Mouse (Mus musculus) c-Kit-positive CD71-positive TER-119-positive erythroid progenitor cells, embryonic 14.5 days (primary cell): Measurements from ENCODE around the gene Slc25a42.
"Not testable (repeated sequence)": the region's sequence is repeated elsewhere in the genome, so short reads cannot be mapped to it uniquely, and the experiment has no call there.

ENCODE experiments used
- DNase-seq: peaks from one replicate; pipeline ENCODE4 v3.0.0-alpha.2; 2013; ENCODE audit warnings: low spot score

Gene Slc25a42

DNA sequence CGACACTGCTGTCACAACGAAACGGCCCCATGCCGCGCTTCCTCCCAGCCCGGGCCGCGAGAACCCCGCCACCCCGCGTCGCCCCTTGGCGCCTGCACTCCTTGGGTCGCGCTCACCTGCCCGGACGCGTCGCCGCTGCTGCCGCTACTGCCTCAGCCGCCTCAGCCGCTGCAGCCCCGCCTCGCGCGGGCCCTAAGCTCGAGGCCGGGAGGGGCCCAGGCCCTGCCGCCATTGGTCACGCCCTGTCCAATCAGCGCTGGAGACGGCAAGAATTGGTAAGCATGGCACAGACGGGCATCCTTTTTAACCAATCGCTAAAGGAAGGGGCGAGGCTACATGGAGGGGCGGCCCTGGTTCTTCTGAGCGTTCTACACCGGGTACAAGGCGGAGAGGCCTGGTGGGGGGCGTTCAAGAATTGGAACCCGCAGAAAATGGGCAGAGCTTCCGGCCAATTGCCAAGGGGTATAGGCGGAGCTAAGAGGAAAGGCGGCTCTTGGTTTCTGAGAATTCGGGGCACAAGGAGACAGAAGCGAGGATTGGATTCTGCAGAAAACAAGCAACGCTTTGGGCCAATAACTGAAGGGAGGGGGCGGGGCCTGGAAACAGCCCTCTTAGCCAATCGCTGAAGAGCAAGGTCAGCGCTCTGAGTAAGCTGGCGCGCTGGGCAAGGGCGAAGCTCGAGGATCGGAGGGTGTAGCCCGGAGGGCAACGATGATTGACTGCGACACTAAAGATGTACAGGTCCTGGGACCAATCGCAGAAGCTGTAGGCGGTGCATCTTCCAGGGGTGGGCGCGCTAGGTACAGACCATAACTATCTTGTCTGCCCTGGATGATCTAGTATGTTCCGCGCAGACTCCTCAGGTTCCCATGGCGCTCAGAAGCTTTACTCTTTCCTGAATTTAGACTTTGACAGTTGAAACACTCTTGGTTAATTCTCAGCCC lies at the start of gene Slc25a42:
Gene Slc25a42, minus strand, starts transcription at position 194 of the 944 bp plus-strand sequence.
- peak; percentile 99 for DNase-seq

DNA sequence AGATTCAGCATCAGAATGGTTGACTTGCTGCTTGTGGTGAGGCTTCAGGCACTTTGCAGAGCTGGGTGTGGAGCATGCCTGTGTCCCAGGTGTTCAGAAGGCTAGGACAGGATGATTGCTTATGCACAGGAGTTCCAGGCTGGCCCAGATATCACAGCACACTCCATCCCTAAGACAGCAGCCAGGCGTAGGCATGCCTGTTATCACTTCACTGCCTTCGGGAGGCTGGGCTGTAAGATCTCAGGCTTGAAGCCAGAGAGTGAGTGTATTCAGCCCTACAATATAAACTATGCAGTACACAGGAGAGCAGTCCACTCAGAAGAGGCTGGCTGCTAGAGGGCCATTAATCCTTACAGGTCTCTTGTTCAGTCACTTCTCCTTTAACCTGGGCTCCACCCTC lies 46.9 kb upstream of the Slc25a42 start:
- no peak for DNase-seq

DNA sequence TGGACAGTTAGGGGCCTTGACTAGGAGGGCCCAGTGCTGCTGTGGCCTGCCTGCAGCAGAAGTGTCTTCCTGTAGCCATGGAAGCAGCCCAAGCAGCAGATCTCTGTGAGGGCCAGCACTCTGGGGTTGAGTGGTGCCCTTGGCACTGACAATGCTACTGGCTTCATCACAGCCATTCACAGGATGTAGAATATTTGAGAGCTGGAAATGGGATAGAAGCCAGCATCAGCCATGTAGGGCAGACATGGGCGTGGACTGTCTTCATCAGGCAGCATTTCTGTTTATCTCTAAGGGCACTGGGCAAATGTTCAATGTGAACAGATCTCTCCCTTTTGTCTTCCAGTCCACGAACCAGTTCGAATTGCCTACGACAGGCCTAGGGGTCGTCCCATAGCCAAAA lies 46.5 kb upstream of the Slc25a42 start:
- DNase-seq = no peak

DNA sequence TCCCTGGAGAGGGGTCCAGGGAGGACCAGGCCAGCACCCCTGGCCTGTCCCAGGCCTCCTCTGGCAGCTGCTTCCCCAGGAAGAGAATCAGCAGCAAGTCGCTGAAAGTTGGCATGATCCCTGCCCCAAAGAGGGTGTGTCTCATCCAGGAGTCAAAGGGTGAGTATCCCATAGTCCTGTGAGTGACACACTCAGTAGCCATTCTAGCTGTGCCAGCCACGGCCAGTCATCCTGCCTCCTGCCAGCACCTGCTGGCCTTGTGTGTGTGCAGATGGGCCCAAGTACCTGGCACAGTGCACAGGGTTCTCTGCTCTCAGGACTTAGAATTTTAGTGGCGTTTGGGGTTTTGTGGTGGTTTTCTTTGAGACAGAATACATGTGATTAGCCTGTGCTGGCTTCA lies 45.4 kb upstream of the Slc25a42 start:
- no peak for DNase-seq

DNA sequence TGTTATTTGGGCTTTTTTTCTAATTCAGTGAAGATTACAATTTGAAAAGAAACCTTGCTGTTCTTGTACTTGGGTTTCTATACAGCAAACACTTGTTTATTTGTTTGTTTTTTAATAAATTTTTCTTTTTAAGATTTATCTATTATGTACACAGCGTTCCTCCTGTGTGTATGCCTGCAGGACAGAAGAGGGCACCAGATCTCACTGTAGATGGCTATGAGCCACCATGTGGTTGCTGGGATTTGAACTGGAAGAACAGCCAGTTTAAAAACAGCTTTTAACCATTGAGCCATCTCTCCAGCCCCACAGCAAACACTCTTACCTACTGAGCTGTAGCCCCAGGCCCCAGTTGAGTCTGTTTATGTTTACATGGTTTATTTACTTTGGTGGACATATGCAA lies 42.5 kb upstream of the Slc25a42 start:
- no peak for DNase-seq

GRCm38 (mm10) chr8:70247841-70248240 lies 35.7 kb upstream of the Slc25a42 start:
- DNase-seq = no peak

- DNase-seq = no peak
Observed at GRCm38 (mm10) chr8:70246622-70247021, 34.5 kb upstream of the Slc25a42 start.

GRCm38 (mm10) chr8:70240642-70241041 lies 28.5 kb upstream of the Slc25a42 start:
- DNase-seq = no peak

- no peak for DNase-seq
Observed at GRCm38 (mm10) chr8:70237842-70238241, 25.7 kb upstream of the Slc25a42 start.

GRCm38 (mm10) chr8:70234781-70235128 lies 22.6 kb upstream of the Slc25a42 start:
- DNase-seq = no peak

DNA sequence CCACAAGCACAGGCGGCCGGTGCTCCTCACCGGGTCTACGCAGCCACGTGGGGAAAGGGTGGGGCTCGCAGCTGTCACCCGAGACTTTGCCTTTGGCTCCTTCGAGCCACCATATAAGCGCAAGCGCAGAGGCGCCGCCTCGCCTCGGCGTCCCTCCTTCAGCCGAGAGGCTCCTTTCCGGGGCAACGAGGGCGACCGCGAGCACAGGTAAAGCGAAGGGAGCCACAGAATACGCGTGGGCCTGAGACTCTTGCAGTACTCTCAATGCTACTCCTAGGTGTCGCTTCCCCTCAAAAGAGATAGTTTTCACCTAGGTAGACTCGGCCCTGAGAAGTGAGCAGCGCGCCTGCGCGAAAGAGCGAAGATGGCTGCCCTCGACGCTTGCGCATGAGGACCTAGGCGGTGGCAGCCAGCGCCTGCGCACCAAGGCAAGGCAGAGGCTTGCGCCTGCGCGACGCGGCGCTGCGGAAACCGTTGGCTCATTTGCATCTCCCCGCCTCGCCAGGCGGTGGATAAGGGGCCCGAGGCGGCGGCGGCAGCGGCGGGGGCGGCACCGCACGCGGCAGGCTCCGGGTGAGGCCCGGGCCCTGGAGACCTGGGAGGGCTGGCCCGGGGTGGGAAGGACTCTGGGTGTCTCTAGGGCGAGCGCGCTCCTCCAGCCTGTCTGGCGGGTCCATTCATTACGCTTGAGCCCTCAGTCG lies 22.1 kb upstream of the Slc25a42 start, which contains the start of the genes Sugp2 and Armc6:
Gene Sugp2, plus strand, starts transcription at position 147 of the 701 bp plus-strand sequence.
Gene Armc6, minus strand, starts transcription at position 387 of the 701 bp plus-strand sequence.
- peak; percentile 97 for DNase-seq

GRCm38 (mm10) chr8:70233606-70234005 lies 21.5 kb upstream of the Slc25a42 start:
- peak; percentile 17 for DNase-seq

- DNase-seq = no peak
Observed at GRCm38 (mm10) chr8:70230837-70231236, 18.7 kb upstream of the Slc25a42 start.

DNA sequence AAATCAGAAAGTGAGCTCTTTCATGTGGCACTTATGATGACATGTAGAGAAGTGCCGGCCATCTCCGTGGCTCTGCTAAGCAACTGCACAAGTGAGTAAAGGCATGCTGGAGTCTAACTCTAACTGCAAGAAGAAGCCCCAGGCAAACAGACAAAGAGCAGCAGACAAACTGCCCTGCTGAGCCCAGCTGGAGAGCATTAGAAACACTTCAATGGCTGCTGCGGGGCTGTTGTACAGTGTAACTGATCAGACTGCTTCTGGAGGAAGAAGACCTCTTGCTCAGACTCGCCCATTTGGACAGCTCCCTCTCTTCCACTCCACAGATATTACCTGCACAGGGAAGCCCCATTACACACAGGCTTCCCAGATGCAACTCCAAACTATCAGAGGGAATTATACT lies 15.9 kb upstream of the Slc25a42 start:
- no peak for DNase-seq

- no peak for DNase-seq
Observed at GRCm38 (mm10) chr8:70223341-70223740, 11.2 kb upstream of the Slc25a42 start.

GRCm38 (mm10) chr8:70222041-70222440 lies 9.9 kb upstream of the Slc25a42 start:
- no peak for DNase-seq

DNA sequence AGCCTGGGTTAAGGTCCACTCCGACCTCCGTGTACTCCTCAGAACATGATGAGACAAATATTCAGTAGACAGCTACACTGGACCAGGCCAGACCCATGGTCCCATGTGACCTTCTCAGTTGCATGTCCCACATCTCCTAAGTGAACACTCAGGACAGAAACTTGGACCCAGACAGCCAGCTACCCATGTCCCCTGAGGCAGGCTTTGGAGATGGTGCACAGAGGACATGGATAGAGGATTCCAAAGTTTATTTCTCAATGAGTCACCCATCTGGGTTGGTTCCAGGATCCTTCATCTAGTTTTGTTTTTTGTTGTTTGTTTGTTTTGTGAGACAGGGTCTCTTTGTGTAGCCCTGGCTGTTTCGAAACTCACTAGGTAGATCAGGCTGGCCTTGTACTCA lies 8.8 kb upstream of the Slc25a42 start:
- DNase-seq = no peak

GRCm38 (mm10) chr8:70220236-70220840 lies 8.2 kb upstream of the Slc25a42 start:
- DNase-seq = no peak

GRCm38 (mm10) chr8:70219107-70219684 lies 7.1 kb upstream of the Slc25a42 start:
- no peak for DNase-seq

GRCm38 (mm10) chr8:70217441-70217840 lies 5.3 kb upstream of the Slc25a42 start:
- DNase-seq = no peak

GRCm38 (mm10) chr8:70216566-70216965 lies 4.5 kb upstream of the Slc25a42 start:
- no peak for DNase-seq

DNA sequence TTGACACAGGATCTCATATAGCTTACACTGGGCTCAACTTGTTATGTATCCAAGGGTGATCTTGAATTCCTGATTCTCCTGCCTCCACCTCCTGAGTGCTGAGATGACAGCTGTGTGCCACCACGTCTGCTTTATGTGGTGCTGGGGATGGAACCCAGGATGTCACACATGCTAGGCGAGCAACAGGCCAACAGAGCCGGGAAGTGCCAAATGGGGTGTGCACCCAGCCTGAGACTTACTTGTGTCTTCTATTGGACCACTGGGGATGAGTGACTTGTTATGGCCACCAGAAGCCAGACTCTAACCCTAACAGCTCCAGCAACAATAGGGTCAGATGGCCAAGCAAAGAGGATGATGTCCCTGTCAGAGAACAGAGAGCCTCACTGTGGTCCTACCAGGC lies 4.1 kb upstream of the Slc25a42 start:
- not testable (repeated sequence) for DNase-seq
